Mouse (Mus musculus): Measurements from ENCODE around the gene Chd5.

Gene Chd5

DNA sequence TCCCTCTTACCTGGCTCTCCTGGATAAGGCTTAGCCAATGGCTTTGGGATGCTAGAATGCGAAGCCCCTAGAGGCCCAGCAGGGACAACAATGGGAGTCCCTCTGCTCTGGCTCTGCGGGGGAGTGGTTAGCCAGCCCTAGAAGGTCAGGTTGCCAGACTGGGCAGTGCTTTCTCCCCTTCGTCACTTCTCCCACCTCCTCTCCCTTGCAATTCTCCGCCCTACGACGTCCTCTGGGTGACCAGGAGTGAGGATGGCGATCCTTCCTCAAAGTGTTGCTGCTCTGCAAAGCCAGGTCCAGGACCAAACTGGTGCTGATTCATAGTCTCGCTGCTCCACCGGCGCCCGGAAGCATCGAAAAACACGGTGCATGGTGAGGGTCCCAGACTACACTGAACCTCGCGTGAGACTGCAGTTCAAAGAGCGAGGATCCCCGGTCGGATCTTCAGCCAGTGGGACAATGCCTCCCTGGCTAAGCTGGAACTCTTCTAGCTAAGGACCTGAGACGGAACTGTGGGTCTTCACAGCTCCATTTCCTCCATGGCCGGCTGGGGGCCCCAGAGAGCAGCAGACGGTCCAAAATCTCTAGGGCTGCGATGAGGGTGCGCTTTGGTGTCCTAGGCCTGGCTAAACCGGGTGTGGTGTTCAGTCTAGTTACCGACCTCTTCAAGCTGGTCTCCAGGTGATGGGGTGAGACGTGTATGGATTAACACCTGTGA lies 19.8 kb upstream of the Chd5 start, which contains the start of gene Rnf207:
Gene Rnf207, minus strand, starts transcription at position 477 of the 718 bp plus-strand sequence.
- DNase-seq: peak; percentile 42 to 69

DNA sequence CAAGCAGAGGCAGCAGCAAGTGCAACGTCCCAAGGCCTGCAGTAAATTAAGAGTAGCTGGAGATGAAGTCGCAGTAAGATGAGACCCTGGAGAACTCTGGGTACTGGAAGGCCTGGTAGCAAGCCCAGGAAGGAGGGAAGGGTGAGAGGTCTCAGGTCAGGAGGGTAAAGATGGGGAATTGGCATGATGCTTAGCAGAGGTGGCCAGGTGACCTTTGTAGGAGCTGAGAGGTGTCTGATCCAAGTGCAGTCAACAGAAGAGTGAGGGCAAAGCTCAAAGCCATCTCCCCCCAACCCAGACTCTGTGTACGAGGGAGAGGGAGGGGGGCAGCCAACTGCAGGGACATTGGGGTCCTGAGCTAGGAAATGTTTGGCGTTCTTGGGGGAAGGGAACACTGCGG lies 17.0 kb upstream of the Chd5 start:
- peak; percentile 42 to 50 for DNase-seq

DNA sequence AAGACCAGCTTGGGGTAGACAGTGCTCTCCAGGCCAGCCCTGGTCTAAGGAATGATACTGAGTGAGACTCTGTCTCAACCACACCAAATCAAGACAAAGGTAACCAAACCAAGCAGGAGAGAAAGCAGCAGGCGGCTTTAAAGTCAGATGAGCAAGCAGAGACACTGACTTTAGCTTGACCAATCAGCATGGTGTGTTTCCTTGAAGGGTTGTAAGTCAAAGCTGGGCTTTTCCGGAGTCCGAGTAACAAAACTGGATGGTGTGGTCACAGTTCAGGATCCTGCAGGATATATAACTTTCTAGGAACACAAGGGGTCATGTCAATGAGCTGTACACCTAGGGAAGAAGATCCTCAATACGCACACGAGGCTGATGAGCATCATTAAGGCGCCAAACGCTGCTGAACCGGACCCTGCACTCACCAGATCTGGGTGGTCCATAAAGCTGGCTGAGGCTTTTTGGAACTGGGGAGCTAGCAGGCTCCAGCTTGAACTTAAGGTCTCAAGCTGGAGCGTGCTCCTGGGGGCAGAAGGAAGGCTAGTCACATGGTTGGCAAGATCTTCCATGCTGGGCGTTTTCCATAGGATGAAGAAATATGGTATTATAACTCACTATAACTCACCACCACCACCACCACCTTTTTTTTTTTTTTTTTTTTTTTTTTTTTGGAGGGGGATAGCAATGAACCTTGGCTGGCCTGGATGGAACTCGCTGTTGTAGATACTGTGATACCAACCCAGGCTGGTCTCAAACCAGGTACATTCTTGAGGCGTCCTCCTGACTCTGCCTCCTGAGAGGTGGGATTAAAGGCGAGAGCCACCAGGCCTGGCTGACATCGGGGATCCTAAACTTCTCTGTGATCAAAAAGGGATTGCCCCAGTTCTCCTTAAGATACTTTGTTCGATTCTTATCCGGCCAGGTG lies 13.5 kb upstream of the Chd5 start:
- DNase-seq: no peak

DNA sequence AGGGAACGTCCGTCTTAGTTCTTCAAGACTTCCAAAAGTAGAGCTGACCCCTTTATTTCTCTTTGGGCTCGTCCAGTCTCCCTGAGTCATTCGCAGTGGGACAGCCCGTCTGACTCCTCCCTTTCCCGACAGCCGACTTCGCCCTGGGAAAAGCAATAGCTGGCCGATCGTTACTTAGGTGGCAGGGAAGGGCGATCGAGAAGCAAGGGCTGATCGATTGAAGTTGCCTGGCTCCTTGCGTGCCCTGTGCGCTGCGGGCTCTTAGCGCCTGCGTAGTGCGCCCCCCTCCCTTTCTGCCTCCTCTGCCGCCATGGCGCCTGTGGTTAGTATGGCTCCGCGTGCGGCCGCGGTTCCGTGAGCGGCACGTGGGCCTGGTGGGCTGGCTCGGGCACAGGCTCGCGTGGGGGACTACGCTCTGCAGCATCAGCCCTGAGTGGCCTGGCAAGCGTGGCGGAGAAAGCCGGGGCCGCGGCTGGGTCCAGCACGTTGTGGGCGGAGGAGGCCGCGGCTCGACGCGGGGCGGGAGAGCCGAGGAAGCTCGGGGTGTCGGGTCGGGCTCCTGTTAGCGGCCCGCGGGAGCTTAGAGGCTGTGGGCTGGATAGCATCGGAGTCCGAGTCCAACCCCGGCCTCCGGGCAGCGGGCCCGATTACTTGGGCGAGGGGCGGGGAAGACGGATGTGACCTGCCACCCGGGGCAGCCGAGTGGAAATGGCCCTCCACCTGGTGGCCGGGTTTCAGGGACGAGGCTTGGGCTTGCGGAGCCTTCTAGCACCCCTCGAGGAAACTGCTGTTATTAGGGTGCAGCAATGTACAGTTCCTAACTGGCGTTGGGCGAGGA lies 12.7 kb upstream of the Chd5 start, which contains the start of gene Rpl22:
Gene Rpl22, plus strand, starts transcription at position 169 of the 838 bp plus-strand sequence.
- DNase-seq: peak; percentile 95 to 97

DNA sequence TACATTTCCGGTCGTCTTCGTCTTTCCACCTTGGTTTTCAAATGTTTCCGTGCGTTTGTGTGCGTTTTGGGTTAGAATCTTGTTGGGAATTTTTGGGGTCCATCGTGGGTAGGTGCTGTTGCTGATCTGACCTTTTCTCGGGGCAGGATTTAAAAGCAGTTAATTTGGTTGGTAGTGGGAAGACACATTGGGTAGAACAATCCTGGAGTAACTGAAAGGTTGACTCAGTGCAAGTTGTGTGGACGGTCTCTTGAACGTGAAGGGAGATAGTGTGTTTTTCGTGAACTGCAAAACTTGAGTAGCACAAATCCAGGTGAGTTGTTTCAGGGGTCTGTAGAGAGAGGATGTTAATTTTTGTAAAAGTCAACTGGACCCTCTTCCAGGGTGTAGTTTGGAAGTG lies 11.9 kb upstream of the Chd5 start:
- DNase-seq: no peak

DNA sequence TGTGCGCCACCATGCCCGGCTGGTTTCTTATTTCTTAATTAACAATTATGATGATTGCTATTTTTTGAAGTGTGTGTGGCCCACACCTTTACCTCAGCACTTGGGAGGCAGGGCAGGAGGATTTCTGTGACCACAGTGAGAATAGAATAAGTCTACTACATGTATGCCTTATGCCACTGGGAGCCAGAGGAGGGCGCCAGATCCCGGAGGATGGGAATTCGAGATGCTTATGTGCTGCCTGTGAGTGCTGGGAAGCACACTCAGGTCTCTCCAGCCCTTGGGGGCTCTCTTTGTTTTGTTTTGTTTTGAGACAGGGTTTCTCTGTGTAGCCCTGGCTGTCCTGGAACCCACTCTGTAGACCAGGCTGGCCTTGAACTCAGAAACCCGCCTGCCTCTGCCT lies 9.8 kb upstream of the Chd5 start:
- no peak for DNase-seq

DNA sequence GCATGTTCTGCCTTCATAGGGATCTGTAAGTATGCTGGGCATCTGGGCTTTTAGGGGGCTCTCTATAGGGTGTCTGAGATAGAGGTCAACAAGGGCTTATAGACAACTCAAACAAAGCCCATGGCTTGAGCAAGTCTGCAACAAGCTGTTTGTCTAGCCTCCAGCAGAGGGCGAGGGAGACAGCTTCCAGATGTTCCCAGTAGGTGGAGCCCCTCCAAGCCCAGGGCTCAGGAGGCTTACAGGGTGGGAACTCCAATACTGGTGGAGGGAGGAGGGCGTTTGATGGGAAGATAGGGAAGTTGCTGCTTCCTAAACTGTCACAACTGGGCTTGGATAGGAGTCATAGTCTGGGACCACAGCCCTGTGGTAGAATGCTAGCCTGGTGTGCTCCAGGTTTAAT lies 5.5 kb upstream of the Chd5 start:
- peak; percentile 37 to 68 for DNase-seq

DNA sequence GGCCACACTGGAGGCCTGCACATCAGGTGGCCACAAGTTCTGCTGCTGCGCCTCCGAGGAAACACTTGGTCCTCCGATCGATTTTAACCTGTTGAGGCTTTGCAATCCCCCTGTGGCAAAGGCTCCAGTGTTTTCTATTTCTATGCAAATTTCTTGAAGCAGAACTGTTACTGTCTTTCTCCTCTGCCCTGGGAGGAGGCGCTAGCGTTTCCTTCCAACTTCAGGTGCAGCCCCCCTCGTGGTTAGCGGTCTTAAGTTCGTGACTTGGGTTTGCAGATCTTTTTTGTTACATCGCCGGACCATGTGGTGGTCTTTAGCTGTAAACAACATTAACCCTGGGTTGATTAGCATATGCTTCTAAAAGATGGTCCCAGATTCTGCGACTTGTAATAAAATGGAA lies 4.9 kb upstream of the Chd5 start:
- no peak for DNase-seq

DNA sequence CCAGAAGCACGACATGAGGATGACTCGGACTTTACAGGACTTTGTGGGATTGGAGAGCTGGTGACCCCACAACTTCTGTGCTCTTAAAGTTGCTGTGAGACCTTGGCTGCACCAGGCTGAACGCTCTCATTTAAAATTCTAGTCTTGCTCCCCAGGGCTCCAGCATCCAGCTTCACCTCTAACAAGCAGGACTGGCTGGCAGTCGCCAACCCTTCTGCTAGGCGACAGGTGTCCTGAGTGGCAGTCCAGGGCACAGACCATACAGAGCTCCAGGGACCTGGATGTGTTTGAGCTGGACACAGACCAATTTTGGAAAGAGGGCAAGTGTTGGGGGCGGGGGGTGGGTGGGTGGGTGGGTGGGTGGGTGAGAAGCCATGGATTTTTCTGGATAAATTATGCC lies 679 bp upstream of the Chd5 start:
- no peak for DNase-seq

DNA sequence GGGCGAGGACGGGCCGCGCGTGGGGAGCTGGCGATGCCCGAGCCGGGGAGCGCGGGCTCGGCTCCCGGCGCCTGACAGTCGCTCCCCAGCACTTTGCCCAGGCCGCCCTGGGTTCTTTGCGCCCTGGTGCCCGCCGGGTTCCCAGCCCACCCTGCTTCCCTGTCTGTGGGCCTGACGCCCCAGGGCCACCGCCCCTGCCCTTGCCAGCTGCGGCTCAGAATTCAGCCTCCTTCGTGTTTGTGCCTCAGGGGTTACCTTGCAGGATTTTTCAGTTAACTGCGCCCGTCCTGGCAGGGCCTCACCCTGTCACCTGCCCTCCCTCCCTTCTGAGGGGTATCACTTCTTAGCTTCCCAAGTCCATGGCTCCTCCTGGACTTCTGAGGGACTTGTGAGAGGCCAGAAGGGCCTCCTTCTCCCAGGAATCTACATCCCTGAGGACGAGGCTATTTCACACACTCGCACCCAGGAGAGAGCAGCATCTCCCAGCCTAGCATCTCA lies 891 bp downstream of the Chd5 start:
- no peak for DNase-seq

DNA sequence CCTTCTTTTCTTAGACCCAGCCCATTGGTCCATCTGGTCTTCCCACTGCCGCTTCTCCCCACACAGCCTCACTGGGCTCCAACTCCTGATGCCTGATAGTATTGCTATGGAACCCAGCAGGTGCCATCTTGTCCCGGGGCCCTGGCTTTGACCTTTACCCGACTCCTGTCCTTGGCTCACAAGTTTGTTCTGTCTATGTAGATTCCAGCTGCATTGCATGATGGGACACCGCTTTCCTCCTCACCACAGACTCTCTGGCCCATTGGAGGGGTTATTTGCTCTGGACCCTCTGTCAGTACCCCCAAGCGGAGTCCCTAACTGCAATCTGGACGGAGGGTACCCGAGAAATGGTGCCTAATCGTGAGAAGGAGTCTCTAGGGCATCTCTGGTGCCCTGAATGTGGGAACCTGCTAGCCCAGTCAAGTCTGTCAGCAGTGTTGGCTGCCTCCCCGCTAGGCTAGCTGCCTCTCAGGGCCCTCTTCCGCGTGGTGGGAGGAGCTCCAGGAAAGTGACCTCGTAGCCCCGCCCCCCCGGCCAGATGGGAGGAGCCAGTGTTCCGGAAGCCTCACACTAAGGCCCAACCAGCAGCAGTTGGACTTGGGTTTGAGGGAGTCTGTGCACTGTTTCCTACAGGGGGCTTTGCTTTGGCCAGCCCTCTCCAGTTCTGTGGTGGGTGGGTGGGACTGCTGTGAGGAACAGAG lies 2.3 kb downstream of the Chd5 start:
- no peak for DNase-seq

DNA sequence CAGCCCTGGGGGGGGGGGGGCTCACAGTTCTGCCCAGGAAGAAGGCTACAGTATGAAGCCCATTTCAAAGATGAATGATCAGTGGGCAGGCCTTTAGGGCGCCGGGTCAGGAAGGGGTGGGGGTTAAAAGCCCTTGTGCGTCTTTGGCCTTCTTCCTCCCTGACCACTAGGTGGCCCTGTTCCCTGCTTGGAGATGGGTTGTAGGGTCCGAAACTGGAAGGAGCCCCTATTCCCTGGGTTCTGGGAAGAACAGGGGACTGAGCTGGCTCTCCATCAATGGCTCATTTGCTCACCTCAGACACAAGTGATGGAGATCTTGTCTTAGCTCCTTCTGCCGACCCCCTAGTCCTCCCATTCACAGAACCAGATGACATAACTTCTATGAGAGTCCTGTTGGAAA lies 4.8 kb downstream of the Chd5 start:
- no peak for DNase-seq

DNA sequence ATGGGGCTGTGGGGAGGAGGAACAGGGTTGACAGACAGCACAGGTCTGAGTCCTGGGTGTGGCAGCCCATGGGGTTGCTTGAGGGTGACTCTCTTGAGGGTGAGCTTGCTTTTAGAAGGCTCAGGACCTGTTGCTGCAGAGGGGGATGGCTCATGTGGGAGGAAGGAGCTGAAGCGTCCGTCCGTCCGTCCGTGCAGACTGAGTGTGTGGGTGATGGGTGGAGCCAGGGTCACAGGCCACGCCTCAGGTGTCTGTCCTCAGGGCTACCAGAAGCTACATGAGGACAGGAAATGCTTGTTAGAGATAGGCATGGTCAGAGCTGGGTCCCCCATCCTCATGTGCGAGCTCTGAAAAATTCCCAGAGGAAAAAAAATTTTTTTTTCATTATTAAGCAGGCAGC lies 6.2 kb downstream of the Chd5 start:
- no peak for DNase-seq

DNA sequence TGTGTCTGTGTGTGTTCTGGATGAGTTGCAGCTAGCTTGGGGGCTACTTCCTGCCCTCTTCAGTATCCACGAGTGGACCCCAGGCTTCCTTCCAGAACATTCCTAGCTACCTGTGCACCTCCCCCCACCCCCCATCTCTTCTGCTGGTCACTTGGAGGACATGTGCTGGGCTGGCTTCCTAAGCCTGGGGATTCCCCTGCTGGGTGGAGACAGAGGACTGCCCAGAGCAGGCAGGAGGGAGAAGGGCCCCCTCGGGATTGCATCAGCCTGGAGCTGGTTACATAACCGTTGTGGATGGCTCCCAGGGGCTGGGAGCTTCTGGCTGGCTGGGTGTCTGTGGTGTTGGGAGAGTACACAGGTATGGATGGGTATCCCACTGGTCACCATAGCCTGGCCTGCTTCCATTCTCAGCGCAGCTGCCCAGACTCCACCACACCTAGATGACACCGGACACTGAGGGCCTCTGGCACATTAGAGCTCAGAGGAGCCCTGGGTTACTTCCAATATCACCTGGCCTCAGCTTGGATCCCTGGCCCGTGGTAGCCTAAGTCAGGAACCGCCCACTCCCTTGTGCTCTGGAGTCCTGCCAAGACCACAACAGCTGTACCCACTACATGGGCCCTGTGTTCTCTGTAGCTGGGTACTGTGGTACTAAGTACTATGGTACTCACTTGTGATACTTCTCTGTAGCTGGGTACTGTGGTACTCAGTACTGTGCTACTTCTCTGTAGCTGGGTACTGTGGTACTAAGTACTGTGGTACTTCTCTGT lies 6.9 kb downstream of the Chd5 start:
- peak; percentile 20 to 24 for DNase-seq

DNA sequence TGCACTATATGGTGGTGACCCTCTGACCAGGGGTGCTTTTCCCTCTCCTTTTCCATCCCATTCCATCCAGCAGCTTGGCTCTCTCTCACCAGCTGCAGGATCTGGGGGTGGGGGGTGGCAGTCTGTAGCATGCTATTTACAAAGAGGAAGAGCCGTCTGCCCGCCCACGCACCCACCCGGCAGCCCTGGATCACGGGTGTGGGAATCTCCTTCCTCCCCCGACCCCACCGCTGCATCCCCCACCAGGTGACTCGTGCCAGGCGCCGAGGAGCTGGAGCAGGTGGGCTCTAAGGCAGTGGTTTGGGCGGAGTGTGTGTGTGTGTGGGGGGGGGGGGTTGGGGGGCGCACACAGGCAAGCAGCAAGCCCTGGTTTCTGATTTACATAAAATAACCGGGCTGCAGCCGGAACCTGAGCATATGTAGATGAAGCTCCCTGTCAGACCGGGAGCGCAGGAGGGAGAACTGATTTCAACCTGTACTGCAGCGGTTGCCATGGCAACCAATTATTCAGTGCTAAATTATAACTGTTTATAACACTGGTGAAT lies 11.5 kb downstream of the Chd5 start:
- DNase-seq: no peak

DNA sequence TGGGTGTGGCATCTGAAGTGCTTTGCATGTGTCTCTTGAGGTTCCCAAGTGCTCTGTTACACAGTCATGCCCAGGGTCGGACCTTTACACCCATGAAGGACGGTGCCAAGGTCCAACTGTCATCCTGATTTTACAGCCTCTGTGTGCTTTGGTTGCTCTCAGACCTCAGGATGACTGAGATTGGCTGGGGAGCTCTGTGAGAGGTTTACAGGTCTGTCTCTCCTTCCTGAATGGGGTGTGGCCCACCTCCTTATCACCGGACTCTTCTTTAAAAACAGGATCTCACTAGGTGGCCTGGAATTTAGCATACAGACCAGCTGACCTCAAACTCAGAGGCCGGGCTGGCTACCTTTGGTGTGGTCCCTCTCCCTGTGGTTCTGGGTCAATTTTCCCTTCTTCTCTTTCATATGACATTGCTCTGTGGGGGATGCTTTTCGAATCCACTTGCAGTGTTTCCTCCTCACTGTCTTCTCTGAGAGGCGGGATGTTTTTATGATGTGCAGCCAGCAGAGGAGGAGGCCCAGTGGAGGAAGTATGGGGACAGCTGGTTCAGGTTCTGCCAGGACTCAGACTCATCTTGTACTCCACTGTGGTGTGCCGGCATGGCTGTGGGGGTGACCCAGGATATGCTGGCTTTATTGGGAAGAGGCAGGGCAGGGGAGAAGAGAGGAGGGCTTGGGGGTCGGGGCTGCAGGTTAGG lies 12.4 kb downstream of the Chd5 start:
- DNase-seq: no peak

DNA sequence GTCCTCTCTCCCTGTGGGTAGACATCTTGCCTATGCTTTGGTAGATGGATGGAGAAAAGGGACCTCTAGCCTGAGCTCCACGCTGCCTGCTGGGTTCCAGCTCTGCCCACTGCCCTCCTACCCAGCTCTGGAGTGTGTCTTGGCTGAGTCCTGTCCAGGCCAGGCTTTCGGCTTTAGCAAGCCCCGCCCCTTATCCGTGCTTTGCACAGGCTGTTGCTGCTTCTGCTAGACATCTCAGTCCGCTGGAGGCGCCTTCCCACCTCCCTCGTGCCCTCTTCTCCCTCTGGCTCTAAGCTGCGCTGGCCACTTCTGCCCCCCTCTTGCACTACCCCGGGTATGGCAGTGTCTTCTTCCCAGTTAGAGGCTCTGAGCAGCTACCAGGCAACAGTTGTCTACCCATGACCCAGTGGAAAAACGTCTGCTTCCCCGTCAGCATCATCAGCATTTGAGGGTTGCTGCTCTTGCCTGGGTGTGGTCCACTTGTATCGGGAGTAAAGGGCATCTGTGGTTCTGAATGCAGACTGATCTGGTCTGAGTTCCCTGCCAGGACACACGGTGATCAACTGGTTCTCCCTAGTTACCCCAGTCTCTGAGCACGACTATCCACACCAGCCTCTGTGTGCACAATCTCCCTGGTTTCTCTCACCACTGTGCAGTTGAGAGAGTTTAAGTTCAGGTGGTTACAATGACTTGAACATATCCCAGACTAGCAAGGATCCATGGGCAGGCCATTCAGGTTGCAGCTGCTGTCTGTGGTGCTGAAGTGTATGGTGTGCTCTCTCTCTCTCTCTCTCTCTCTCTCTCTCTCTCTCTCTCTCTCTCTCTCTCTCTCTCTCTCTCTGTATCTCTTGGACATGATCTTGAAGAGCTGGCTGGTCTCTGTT lies 13.2 kb downstream of the Chd5 start:
- no peak for DNase-seq

DNA sequence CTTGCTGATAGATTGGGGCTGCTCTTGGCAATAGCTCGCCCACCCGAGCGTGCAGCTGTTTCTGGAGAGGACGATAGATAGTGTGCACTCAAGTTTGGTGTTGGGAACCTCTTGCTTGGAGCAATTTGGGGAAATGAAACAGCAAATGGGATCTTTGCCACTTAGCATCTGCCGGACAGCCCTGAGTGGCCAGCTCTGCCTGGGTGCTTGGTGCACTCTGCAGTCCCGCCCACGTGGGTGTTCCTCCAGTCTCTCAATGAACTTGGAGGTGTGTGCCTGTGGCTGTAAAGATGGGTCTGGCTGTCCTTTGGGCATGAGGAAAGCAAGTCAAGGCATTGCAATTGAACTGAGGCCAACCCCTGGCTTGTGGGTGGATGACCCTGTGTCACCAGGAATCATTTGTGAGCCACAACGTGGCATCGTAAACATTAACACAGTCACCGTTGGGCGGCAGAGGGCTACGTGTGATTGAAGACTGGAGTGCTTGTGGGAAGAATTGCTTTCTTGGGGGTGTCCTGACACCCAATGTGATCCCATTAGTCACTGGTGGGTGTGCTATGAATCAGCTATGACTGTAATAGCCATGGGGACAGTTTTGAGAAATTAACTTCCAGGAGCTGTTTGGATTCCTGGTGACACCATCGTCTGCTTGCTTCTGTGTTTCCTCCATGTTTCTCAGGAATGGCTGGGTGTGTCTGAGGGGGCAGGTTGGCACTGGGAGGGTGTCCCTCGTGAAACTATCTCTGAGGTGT lies 15.6 kb downstream of the Chd5 start:
- DNase-seq: no peak

DNA sequence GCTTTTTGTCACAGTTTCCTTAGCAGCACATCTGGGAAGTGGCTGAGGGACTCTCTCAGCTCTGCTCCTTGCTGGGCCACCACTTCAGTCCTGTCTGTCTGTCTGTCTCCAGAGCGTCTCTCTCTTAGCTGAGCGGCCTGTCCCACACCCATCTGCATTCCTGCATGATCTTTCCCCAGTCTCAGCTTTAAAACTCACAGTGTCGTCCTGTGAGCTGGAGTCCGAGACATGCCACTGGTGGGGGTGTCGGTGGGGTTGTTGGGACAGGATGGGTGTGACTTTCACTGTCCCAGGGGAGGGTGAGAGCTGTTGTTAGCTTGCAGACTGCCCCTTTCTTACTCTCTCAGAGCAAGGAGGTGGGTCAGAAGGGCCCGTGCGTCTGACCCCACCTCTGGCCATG lies 17.2 kb downstream of the Chd5 start:
- no peak for DNase-seq
